8 mouse cellular contexts compared by ENCODE assay signal in the genomic region with DNA sequence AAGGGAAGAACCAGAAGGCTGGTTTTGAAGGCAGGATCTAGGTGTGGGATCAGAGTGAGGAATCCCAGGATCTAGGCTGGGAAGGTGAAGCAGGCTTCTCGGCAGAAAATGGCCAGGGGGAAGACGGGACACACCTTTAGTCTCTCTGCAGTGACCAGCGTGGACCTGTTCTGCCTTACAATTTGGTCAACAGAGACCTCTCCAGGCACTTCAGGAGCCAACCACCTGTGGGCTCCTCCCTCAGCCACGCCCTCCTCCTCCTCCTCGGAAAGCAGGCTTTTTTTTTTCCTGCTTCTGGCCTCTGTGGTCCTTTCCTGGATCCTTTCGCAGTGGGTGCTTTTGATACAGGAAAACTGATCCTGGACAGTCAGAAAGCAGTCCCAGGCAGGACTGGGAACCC. TPM values are rescaled to one million over a fixed set of nuclear protein-coding genes. Genes with fewer than 3 reads are reported as not detected.
DNase-seq lines count a peak whose midpoint lies in the region; ATAC-seq lines count a peak whose summit lies in the region.

Prss8 (minus strand) TSS at position 182 of the 400 bp plus-strand sequence.

- no peak within 1 kb of the TSS for H3K4me2 ChIP-seq in midbrain, embryonic 15.5 days
- peak within 1 kb of the TSS; percentile 30 for H3K4me2 ChIP-seq in neural tube, embryonic 13.5 days

- no peaks in the 10 kb centered on the region for H3K9me3 ChIP-seq in midbrain, embryonic 10.5 days (replicated peaks)
- no peaks in the 10 kb centered on the region for H3K9me3 ChIP-seq in midbrain, embryonic 15.5 days
- H3K9me3 ChIP-seq in hindbrain, embryonic 10.5 days, result no peaks in the 10 kb centered on the region
- no peaks in the 10 kb centered on the region for H3K9me3 ChIP-seq in limb, embryonic 10.5 days (replicated peaks)
- H3K9me3 ChIP-seq in neural tube, embryonic 13.5 days, result no peaks in the 10 kb centered on the region

- peaks cover 50% of the 10 kb centered on the region for H3K4me1 ChIP-seq in midbrain, embryonic 10.5 days
- H3K4me1 ChIP-seq in midbrain, embryonic 15.5 days, result peaks cover 7% of the 10 kb centered on the region
- peaks cover 61% of the 10 kb centered on the region for H3K4me1 ChIP-seq in hindbrain, embryonic 10.5 days (replicated peaks)
- H3K4me1 ChIP-seq in limb, embryonic 10.5 days, result peaks cover 53% of the 10 kb centered on the region
- peaks cover 14% of the 10 kb centered on the region for H3K4me1 ChIP-seq in neural tube, embryonic 13.5 days (replicated peaks)

- no peak for ATAC-seq in midbrain, embryonic 15.5 days (replicated peaks)
- no peak for ATAC-seq in neural tube, embryonic 13.5 days (ENCODE audit: low read depth)

- peak within 1 kb of the TSS; percentile 34 for H3K4me3 ChIP-seq in midbrain, embryonic 10.5 days
- no peak within 1 kb of the TSS for H3K4me3 ChIP-seq in midbrain, embryonic 15.5 days
- peak within 1 kb of the TSS; percentile 43 for H3K4me3 ChIP-seq in hindbrain, embryonic 10.5 days
- peak within 1 kb of the TSS; percentile 42 for H3K4me3 ChIP-seq in limb, embryonic 10.5 days
- H3K4me3 ChIP-seq in neural tube, embryonic 13.5 days, result no peak within 1 kb of the TSS; the same call in 1 of the 2 replicates

- 12% methylated on average over 6 of the region's 6 CpGs for WGBS in midbrain, embryonic 10.5 days
- WGBS in midbrain, embryonic 15.5 days, result 7% methylated on average over 6 of the region's 6 CpGs
- 12% methylated on average over 6 of the region's 6 CpGs for WGBS in hindbrain, embryonic 10.5 days
- WGBS in limb, embryonic 10.5 days, result 9% methylated on average over 6 of the region's 6 CpGs
- 9% methylated on average over 6 of the region's 6 CpGs for WGBS in neural tube, embryonic 13.5 days

- peaks cover 36% of the 10 kb centered on the region for H3K27me3 ChIP-seq in midbrain, embryonic 10.5 days (ENCODE audit: low read depth, poor library complexity, severe bottlenecking)
- peaks cover 28% of the 10 kb centered on the region for H3K27me3 ChIP-seq in midbrain, embryonic 15.5 days (replicated peaks)
- peaks cover 36% of the 10 kb centered on the region for H3K27me3 ChIP-seq in hindbrain, embryonic 10.5 days (ENCODE audit: insufficient read depth, poor library complexity, severe bottlenecking)
- H3K27me3 ChIP-seq in limb, embryonic 10.5 days (ENCODE audit: low read depth, poor library complexity, severe bottlenecking), result peaks cover 35% of the 10 kb centered on the region
- H3K27me3 ChIP-seq in neural tube, embryonic 13.5 days, result peaks cover 38% of the 10 kb centered on the region

- DNase-seq in midbrain, embryonic 10.5 days (ENCODE audit: low spot score), result no peak
- no peak for DNase-seq in hindbrain, embryonic 10.5 days (ENCODE audit: low spot score)
- peak; percentile 39 for DNase-seq in limb, embryonic 10.5 days (ENCODE audit: low spot score)
- no peak for DNase-seq in frontal cortex, postnatal 14 days (ENCODE audit: low spot score in 2 of 2)
- no peak for DNase-seq in gastrocnemius, adult 8-10 months (ENCODE audit: low spot score in 2 of 2)
- DNase-seq in adrenal gland, adult 18-20 months (ENCODE audit: low spot score in 2 of 2), result no peak

- H3K27ac ChIP-seq in midbrain, embryonic 10.5 days (replicated peaks), result no peak within 1 kb of the TSS; the same call in 1 of the 2 replicates
- no peak within 1 kb of the TSS for H3K27ac ChIP-seq in midbrain, embryonic 15.5 days
- peak within 1 kb of the TSS; percentile 31 for H3K27ac ChIP-seq in hindbrain, embryonic 10.5 days
- peak within 1 kb of the TSS; percentile 50 for H3K27ac ChIP-seq in limb, embryonic 10.5 days
- no peak within 1 kb of the TSS for H3K27ac ChIP-seq in neural tube, embryonic 13.5 days (replicated peaks)

- no peak within 1 kb of the TSS for H3K9ac ChIP-seq in midbrain, embryonic 15.5 days
- H3K9ac ChIP-seq in neural tube, embryonic 13.5 days, result peak within 1 kb of the TSS; percentile 43; the same call in 1 of the 2 replicates

- peaks cover 31% of the 10 kb centered on the region for H3K36me3 ChIP-seq in midbrain, embryonic 10.5 days
- peaks cover 12% of the 10 kb centered on the region for H3K36me3 ChIP-seq in midbrain, embryonic 15.5 days (replicated peaks)
- peaks cover 27% of the 10 kb centered on the region for H3K36me3 ChIP-seq in hindbrain, embryonic 10.5 days
- H3K36me3 ChIP-seq in limb, embryonic 10.5 days, result peaks cover 25% of the 10 kb centered on the region
- peaks cover 25% of the 10 kb centered on the region for H3K36me3 ChIP-seq in neural tube, embryonic 13.5 days

RNA-seq across cellular contexts. Expression of gene Prss8, which starts in this region (rescaled TPM):
- 1.6 and 2.1 TPM in 2 replicates for polyA plus RNA-seq in midbrain, embryonic 10.5 days (2016; fragmentation: Nextera tagmentation; extraction: Ambion mirVana)
- 0.29 and 0.35 TPM in 2 replicates for polyA plus RNA-seq in midbrain, embryonic 15.5 days (2015; fragmentation: Nextera tagmentation; extraction: Ambion mirVana)
- polyA plus RNA-seq in hindbrain, embryonic 10.5 days (2016; fragmentation: Nextera tagmentation; extraction: Ambion mirVana), result 5.3 and 9.7 TPM in 2 replicates
- 6.3 and 7.2 TPM in 2 replicates for polyA plus RNA-seq in limb, embryonic 10.5 days (2016; fragmentation: Nextera tagmentation; extraction: Ambion mirVana)
- 0.18 and 0.58 TPM in 2 replicates for polyA plus RNA-seq in neural tube, embryonic 13.5 days (2015; fragmentation: Nextera tagmentation; extraction: Ambion mirVana)
- not detected for total RNA-seq in gastrocnemius, adult 8-10 months (2022)
- total RNA-seq in adrenal gland, adult 18-20 months (2021), result under 1 TPM in 1 of 2 experiments, not detected in 1; 0.23 TPM

Comparison
In these comparisons a context has a peak if more than half of its experiments do, and no peak if none do; other contexts are left out.
1. H3K4me3 ChIP-seq: peak in midbrain, embryonic 10.5 days (single experiment), hindbrain, embryonic 10.5 days (single experiment) and limb, embryonic 10.5 days (single experiment); none in midbrain, embryonic 15.5 days (single experiment) and neural tube, embryonic 13.5 days (single experiment).
2. H3K27ac ChIP-seq: peak in hindbrain, embryonic 10.5 days (single experiment) and limb, embryonic 10.5 days (single experiment); none in midbrain, embryonic 10.5 days (single experiment), midbrain, embryonic 15.5 days (single experiment) and neural tube, embryonic 13.5 days (single experiment).